Mouse (Mus musculus) kidney, postnatal 0 days (tissue): Measurements from ENCODE around the gene Eme2. TPM values are rescaled to one million over a fixed set of nuclear protein-coding genes. Genes with fewer than 3 reads are reported as not detected.

Experiments used
- ATAC-seq: fragments of 200-750 bp; cut with Nextera tagmentation; replicated peaks from 2 replicates; pipeline ENCODE4 v1.8.0; 2017; ENCODE audit warnings: low read depth, moderate number of reproducible peaks, moderate TSS enrichment, moderate library complexity; ENCODE audit not compliant: low FRiP score
- DNase-seq: peaks from one replicate; pipeline ENCODE4 v3.0.0-alpha.2; 2016; ENCODE audit warnings: low spot score
- H3K27ac ChIP-seq: fragments of 300-500 bp; sonication (generic); 2 replicates; pipeline ENCODE4 v1.5.1; 2014; ENCODE audit warnings: mild to moderate bottlenecking
- H3K27me3 ChIP-seq: fragments of 300-500 bp; sonication (generic); 2 replicates; pipeline ENCODE4 v1.6.1; 2014; ENCODE audit warnings: low read length, mixed read lengths; ENCODE audit not compliant: insufficient read depth
- H3K36me3 ChIP-seq: fragments of 300-500 bp; sonication (generic); 2 replicates; pipeline ENCODE4 v1.6.1; 2014; ENCODE audit warnings: low read length, mixed read lengths; ENCODE audit not compliant: insufficient read depth
- H3K4me1 ChIP-seq: fragments of 300-500 bp; sonication (generic); replicated peaks from 2 replicates; pipeline ENCODE4 v1.6.1; 2014; ENCODE audit warnings: antibody characterized with exemption, low read length, mixed read lengths; ENCODE audit not compliant: insufficient read depth
- H3K4me2 ChIP-seq: fragments of 300-500 bp; sonication (generic); 2 replicates; pipeline ENCODE4 v1.6.1; 2014; ENCODE audit warnings: mild to moderate bottlenecking, low read length, moderate library complexity, mixed read lengths
- H3K4me3 ChIP-seq: fragments of 300-500 bp; sonication (generic); replicated peaks from 2 replicates; pipeline ENCODE4 v1.5.1; 2014; ENCODE audit warnings: low read depth, low read length
- H3K9ac ChIP-seq: fragments of 300-500 bp; sonication (generic); 2 replicates; pipeline ENCODE4 v1.6.1; 2014; ENCODE audit warnings: low read depth, low read length
- H3K9me3 ChIP-seq: fragments of 300-500 bp; sonication (generic); replicated peaks from 2 replicates; pipeline ENCODE4 v1.6.1; 2016; ENCODE audit warnings: low read length, inconsistent platforms, mixed read lengths
- CTCF ChIP-seq: IDR thresholded peaks from 2 replicates; pipeline ENCODE4 v1.5.1; 2016; ENCODE audit warnings: antibody characterized with exemption, low read depth, mild to moderate bottlenecking, moderate library complexity
- WGBS: fragments of 180-500 bp; shearing (Covaris S2); extraction: QIAGEN DNeasy Blood & Tissue Kit; methylation state at CpG from one replicate; pipeline ENCODE4 v1.1.7; 2014; 5-methylcytosine and 5-hydroxymethylcytosine counted together
- polyA plus RNA-seq: library from polyadenylated mRNA; unstranded; fragments of >200 nt; fragmentation: Nextera tagmentation; extraction: Ambion mirVana; gene quantifications from 2 replicates; pipeline ENCODE4 v1.2.1, GENCODE M21; 2015

The Eme2 gene
- polyA plus RNA-seq, 1 experiment from 2014 or later: 29.6 TPM

GRCm38 (mm10) chr17:24873695-24874404, 21.0 kb downstream of the Eme2 start:
- Histone ChIP-seq H3K36me3 (no peaks in the 10 kb centered on the region), H3K4me1 (no peaks in the 10 kb centered on the region), H3K27ac (no peak overlapping the region), H3K4me2 (no peak overlapping the region), H3K27me3 (no peaks in the 10 kb centered on the region), H3K4me3 (no peak overlapping the region), H3K9ac (no peak overlapping the region), H3K9me3 (no peaks in the 10 kb centered on the region)
- no peak for DNase-seq
- no peak for ATAC-seq
- no peak for TF ChIP-seq CTCF
- whole genome bisulfite sequencing: 53% methylated on average over 4 of the region's 4 CpGs

DNA sequence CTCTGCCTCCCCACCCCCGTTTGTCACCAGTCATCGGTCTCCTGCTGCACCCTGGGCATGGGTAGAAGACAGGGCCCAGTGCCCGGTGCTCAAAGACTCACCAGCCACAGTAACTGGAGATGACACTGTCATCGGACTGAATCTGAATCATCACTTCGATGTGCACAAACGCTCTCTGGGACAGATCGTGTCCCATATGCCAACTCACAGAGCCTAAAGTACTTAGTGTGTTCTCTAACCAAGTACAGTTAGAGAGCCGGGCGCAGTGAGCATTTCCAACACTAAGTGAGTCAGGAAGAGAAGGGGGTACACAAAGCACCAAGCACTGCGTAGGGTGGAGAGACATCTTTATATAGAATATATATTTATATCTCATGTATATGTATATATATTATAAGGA, 27.0 kb downstream of the Eme2 start:
- WGBS: 88% methylated on average over 10 of the region's 10 CpGs
- Histone ChIP-seq H3K9ac (no peak overlapping the region), H3K4me1 (no peaks in the 10 kb centered on the region), H3K4me3 (no peak overlapping the region), H3K27me3 (no peaks in the 10 kb centered on the region), H3K27ac (no peak overlapping the region), H3K9me3 (no peaks in the 10 kb centered on the region), H3K36me3 (0 out of 2 replicates have a peak, but pooled peaks cover 16% of the 10 kb centered on the region), H3K4me2 (no peak overlapping the region)
- DNase-seq (no peak), ATAC-seq (no peak)
- no peak for TF ChIP-seq CTCF

GRCm38 (mm10) chr17:24865776-24866175, 29.1 kb downstream of the Eme2 start, which contains the start of gene Igfals:
TSS of gene Igfals (plus strand) at chr17:24865997.
- no peak for TF ChIP-seq CTCF
- 91% methylated on average over 8 of the region's 8 CpGs for WGBS

GRCm38 (mm10) chr17:24861785-24862184, 33.1 kb downstream of the Eme2 start:
- Histone ChIP-seq H3K27me3 (no peaks in the 10 kb centered on the region), H3K4me3 (no peak overlapping the region), H3K27ac (no peak overlapping the region), H3K36me3 (peaks cover 35% of the 10 kb centered on the region), H3K4me2 (no peak overlapping the region), H3K9me3 (no peaks in the 10 kb centered on the region), H3K4me1 (no peaks in the 10 kb centered on the region), H3K9ac (no peak overlapping the region)
- WGBS: 89% methylated on average over 3 of the region's 3 CpGs
- ATAC-seq (no peak), DNase-seq (no peak)
- no peak for TF ChIP-seq CTCF

More at GRCm38 (mm10) chr17:24865776-24866175, 29.1 kb downstream of the Eme2 start, which contains the start of gene Igfals:
- Histone ChIP-seq H3K27me3 (no peaks in the 10 kb centered on the region), H3K9ac (no peak within 1 kb of the TSS), H3K4me2 (no peak within 1 kb of the TSS), H3K4me1 (no peaks in the 10 kb centered on the region), H3K36me3 (peaks cover 33% of the 10 kb centered on the region), H3K27ac (no peak within 1 kb of the TSS), H3K4me3 (no peak within 1 kb of the TSS), H3K9me3 (no peaks in the 10 kb centered on the region)
- DNase-seq (no peak), ATAC-seq (no peak)

DNA sequence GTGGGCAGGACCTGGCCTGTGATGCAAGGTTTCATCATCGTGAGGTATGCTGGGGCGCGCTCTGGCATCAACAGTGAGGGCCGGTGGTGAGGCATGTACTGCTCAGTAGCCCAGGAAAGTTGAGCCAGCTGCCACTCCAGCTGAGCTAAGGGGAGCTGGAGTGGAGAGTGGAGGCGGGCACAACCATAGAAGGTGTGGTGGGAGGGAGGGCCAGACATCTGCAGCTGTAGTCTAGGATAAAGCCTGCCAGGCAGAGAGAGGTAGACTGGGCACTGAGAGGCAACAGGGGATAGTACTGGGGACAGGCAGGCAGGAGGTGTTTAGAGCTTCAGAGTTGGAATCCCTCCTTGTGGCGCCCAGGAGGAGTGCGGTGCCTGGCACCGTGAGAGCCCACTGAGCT, 34.8 kb downstream of the Eme2 start:
- DNase-seq: no peak
- no peak for ATAC-seq
- 93% methylated on average over 8 of the region's 8 CpGs for WGBS
- H3K4me3 ChIP-seq: no peak overlapping the region
- no peak overlapping the region for H3K4me2 ChIP-seq
- H3K27ac ChIP-seq: no peak overlapping the region
- H3K9ac ChIP-seq: no peak overlapping the region
- H3K9me3 ChIP-seq: no peaks in the 10 kb centered on the region
- H3K36me3 ChIP-seq: peaks cover 29% of the 10 kb centered on the region
- H3K4me1 ChIP-seq: no peaks in the 10 kb centered on the region
- no peak for TF ChIP-seq CTCF
- H3K27me3 ChIP-seq: no peaks in the 10 kb centered on the region

DNA sequence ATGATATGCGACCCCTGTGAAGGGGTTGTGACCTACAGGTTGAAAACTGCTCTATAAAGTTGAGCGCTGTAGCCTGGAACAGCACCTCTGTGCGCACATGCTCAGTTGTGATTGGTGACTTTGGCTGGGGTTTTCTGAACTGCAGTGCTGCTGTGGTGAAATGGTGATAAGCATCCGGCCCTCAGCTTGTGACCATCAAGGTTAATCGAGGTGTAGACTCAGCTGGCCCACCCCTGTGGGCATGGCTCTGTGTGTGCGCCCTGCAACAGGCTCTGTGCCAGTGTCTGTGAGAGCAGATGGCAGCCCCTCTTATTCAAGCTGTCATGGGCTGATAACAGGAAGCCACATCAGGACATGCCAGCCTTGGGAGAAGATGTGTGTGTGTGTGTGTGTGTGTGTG, 35.9 kb downstream of the Eme2 start:
- 85% methylated on average over 6 of the region's 6 CpGs for WGBS

More for the DNA sequence above, 35.9 kb downstream of the Eme2 start:
- DNase-seq: no peak
- TF ChIP-seq CTCF: no peak
- Histone ChIP-seq H3K27me3 (no peaks in the 10 kb centered on the region), H3K4me2 (no peak overlapping the region), H3K4me3 (no peak overlapping the region), H3K9ac (no peak overlapping the region), H3K27ac (no peak overlapping the region), H3K36me3 (peaks cover 25% of the 10 kb centered on the region), H3K9me3 (no peaks in the 10 kb centered on the region), H3K4me1 (no peaks in the 10 kb centered on the region)
- no peak for ATAC-seq
